Mouse (Mus musculus): ENCODE data around the gene Sulf2.

DNA sequence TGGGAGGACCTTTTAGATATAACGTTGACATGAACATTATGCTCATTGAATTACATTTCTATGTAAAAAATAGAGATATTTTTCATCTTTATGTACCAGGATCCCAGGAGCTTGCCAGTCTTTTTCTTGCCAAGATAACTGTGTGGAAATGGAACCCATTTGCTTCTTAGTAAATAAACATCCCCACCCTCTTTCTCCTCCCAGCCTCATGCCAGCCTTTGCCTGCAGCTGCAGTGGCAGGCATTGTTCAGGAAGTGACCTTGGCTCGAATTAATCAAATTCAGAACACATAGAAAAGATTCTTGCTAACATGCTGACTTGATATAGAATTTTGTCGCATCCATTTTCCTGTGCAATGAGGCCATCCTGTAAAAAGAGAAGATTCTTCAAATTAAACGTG lies 126.2 kb downstream of the Sulf2 start:
- TF ChIP-seq CTCF (conservative IDR thresholded peaks at IDR 0.05; ENCODE audit: insufficient read depth, insufficient read length, low read depth, low read length): no peak
- no peak for TF ChIP-seq POLR2A (IDR thresholded peaks at IDR 0.05; ENCODE audit: low read depth, low read length)
